Mouse (Mus musculus) hindbrain, embryonic 14.5 days (tissue): Measurements from ENCODE around the gene Slc12a9. TPM values are rescaled to one million over a fixed set of nuclear protein-coding genes. Genes with fewer than 3 reads are reported as not detected.
A peak's percentile ranks its signal among the peaks of the same experiment; 100 is the strongest.

ENCODE experiments used
- ATAC-seq: fragments of 200-750 bp; cut with Nextera tagmentation; 2 replicates; pipeline ENCODE4 v1.8.0; 2017; ENCODE audit warnings: moderate number of reproducible peaks, mild to moderate bottlenecking, moderate TSS enrichment, moderate library complexity; ENCODE audit not compliant: low FRiP score
- DNase-seq: peaks from one replicate; pipeline ENCODE4 v3.0.0-alpha.2; 2015; ENCODE audit warnings: low spot score
- H3K27ac ChIP-seq: fragments of 300-500 bp; sonication (generic); 2 replicates; pipeline ENCODE4 v1.5.1; 2014; ENCODE audit warnings: mild to moderate bottlenecking, moderate library complexity
- H3K27me3 ChIP-seq: fragments of 300-500 bp; sonication (generic); 2 replicates; pipeline ENCODE4 v1.6.1; 2014; ENCODE audit warnings: mild to moderate bottlenecking, low read length, mixed read lengths; ENCODE audit not compliant: control insufficient read depth, insufficient read depth
- H3K36me3 ChIP-seq: fragments of 300-500 bp; sonication (generic); replicated peaks from 2 replicates; pipeline ENCODE4 v1.6.1; 2014; ENCODE audit not compliant: control insufficient read depth, insufficient read depth
- H3K4me1 ChIP-seq: fragments of 300-500 bp; sonication (generic); replicated peaks from 2 replicates; pipeline ENCODE4 v1.6.1; 2014; ENCODE audit warnings: antibody characterized with exemption, low read length, mixed read lengths; ENCODE audit not compliant: control insufficient read depth, insufficient read depth
- H3K4me2 ChIP-seq: fragments of 300-500 bp; sonication (generic); replicated peaks from 2 replicates; pipeline ENCODE4 v1.6.1; 2014; ENCODE audit warnings: mild to moderate bottlenecking, moderate library complexity
- H3K4me3 ChIP-seq: fragments of 300-500 bp; sonication (generic); replicated peaks from 2 replicates; pipeline ENCODE4 v1.5.1; 2014; ENCODE audit warnings: mild to moderate bottlenecking, low read length
- H3K9ac ChIP-seq: fragments of 300-500 bp; sonication (generic); 2 replicates; pipeline ENCODE4 v1.6.1; 2014
- H3K9me3 ChIP-seq: fragments of 300-500 bp; sonication (generic); 2 replicates; pipeline ENCODE4 v1.6.1; 2016; ENCODE audit warnings: low read length; ENCODE audit not compliant: control insufficient read depth
- WGBS: fragments of 180-500 bp; shearing (Covaris S2); extraction: QIAGEN DNeasy Blood & Tissue Kit; methylation state at CpG from one replicate; pipeline ENCODE4 v1.1.7; 2014; 5-methylcytosine and 5-hydroxymethylcytosine counted together
- polyA plus RNA-seq: library from polyadenylated mRNA; unstranded; fragments of >200 nt; fragmentation: Nextera tagmentation; extraction: Ambion mirVana; gene quantifications from 2 replicates; pipeline ENCODE4 v1.2.1, GENCODE M21; 2014

Gene Slc12a9
- polyA plus RNA-seq, 1 experiment from 2014 or later = 17.6 TPM

- peak within 1 kb of the TSS; percentile 80 for H3K9ac ChIP-seq
- H3K4me2 ChIP-seq = peak within 1 kb of the TSS; percentile 94
- H3K4me1 ChIP-seq = peaks cover 21% of the 10 kb centered on the region
- ATAC-seq = peak; percentile 96
- peaks cover 45% of the 10 kb centered on the region for H3K36me3 ChIP-seq
- peak within 1 kb of the TSS; percentile 47 for H3K4me3 ChIP-seq
- peaks cover 29% of the 10 kb centered on the region for H3K27me3 ChIP-seq
- no peaks in the 10 kb centered on the region for H3K9me3 ChIP-seq
- DNase-seq = peak; percentile 97
- H3K27ac ChIP-seq = peak within 1 kb of the TSS; percentile 85
- WGBS = under 1% methylated on average over 52 of the region's 52 CpGs
These were observed 39.3 kb downstream of the Slc12a9 start, which contains the start of gene Ufsp1 for GRCm38 (mm10) chr5:137293839-137294743. Gene Ufsp1 (plus strand): TSS chr5:137294629.

GRCm38 (mm10) chr5:137293282-137293681 lies 40.1 kb downstream of the Slc12a9 start:
- DNase-seq = peak; percentile 49
- H3K9me3 ChIP-seq = no peaks in the 10 kb centered on the region
- H3K27me3 ChIP-seq = peaks cover 33% of the 10 kb centered on the region
- no peak for ATAC-seq
- peak overlapping the region; percentile 47 for H3K4me3 ChIP-seq
- peak overlapping the region; percentile 67 for H3K9ac ChIP-seq
- peaks cover 37% of the 10 kb centered on the region for H3K36me3 ChIP-seq
- H3K4me1 ChIP-seq = peaks cover 25% of the 10 kb centered on the region
- peak overlapping the region; percentile 94 for H3K4me2 ChIP-seq
- peak overlapping the region; percentile 84 for H3K27ac ChIP-seq
- under 1% methylated on average over 15 of the region's 15 CpGs for WGBS

- ATAC-seq (no peak), DNase-seq (no peak)
- Histone ChIP-seq H3K27me3 (peaks cover 38% of the 10 kb centered on the region), H3K4me1 (peaks cover 34% of the 10 kb centered on the region), H3K27ac (no peak overlapping the region), H3K36me3 (peaks cover 18% of the 10 kb centered on the region), H3K4me3 (no peak overlapping the region), H3K9me3 (no peaks in the 10 kb centered on the region), H3K9ac (no peak overlapping the region), H3K4me2 (no peak overlapping the region)
- 83% methylated on average over 15 of the region's 15 CpGs for WGBS
These were observed 41.9 kb downstream of the Slc12a9 start for GRCm38 (mm10) chr5:137291381-137291926.

GRCm38 (mm10) chr5:137290677-137291076 lies 42.7 kb downstream of the Slc12a9 start:
- no peak for DNase-seq
- Histone ChIP-seq H3K36me3 (peaks cover 11% of the 10 kb centered on the region), H3K4me3 (no peak overlapping the region), H3K4me1 (peaks cover 39% of the 10 kb centered on the region), H3K27me3 (peaks cover 38% of the 10 kb centered on the region), H3K4me2 (peak overlapping the region; percentile 97; the same call in 1 of the 2 replicates), H3K27ac (no peak overlapping the region), H3K9me3 (no peaks in the 10 kb centered on the region), H3K9ac (no peak overlapping the region; the same call in 1 of the 2 replicates)
- no peak for ATAC-seq
- WGBS = 26% methylated on average over 15 of the region's 15 CpGs

GRCm38 (mm10) chr5:137289591-137290365 lies 43.6 kb downstream of the Slc12a9 start:
- H3K4me2 ChIP-seq = peak overlapping the region; percentile 97
- DNase-seq = no peak
- peaks cover 34% of the 10 kb centered on the region for H3K4me1 ChIP-seq
- 58% methylated on average over 13 of the region's 13 CpGs for WGBS
- peaks cover 38% of the 10 kb centered on the region for H3K27me3 ChIP-seq
- H3K36me3 ChIP-seq = 0 out of 2 replicates have a peak, but pooled peaks cover 2% of the 10 kb centered on the region
- no peaks in the 10 kb centered on the region for H3K9me3 ChIP-seq
- peak overlapping the region; percentile 51 for H3K4me3 ChIP-seq
- peak overlapping the region; percentile 49; the same call in 1 of the 2 replicates for H3K9ac ChIP-seq
- no peak overlapping the region for H3K27ac ChIP-seq
- no peak for ATAC-seq

- Histone ChIP-seq H3K4me2 (peak overlapping the region; percentile 97), H3K9me3 (no peaks in the 10 kb centered on the region), H3K27ac (no peak overlapping the region), H3K36me3 (no peaks in the 10 kb centered on the region), H3K27me3 (peaks cover 38% of the 10 kb centered on the region), H3K4me1 (peaks cover 31% of the 10 kb centered on the region), H3K9ac (peak overlapping the region; percentile 49; the same call in 1 of the 2 replicates), H3K4me3 (peak overlapping the region; percentile 51)
- DNase-seq = peak; percentile 37
- no peak for ATAC-seq
- WGBS = 4% methylated on average over 25 of the region's 25 CpGs
These were observed 44.4 kb downstream of the Slc12a9 start for GRCm38 (mm10) chr5:137288999-137289470.

GRCm38 (mm10) chr5:137287953-137288743 lies 45.2 kb downstream of the Slc12a9 start:
- peak overlapping the region; percentile 68 for H3K9ac ChIP-seq
- H3K4me2 ChIP-seq = peak overlapping the region; percentile 97
- H3K4me3 ChIP-seq = peak overlapping the region; percentile 51
- H3K4me1 ChIP-seq = peaks cover 24% of the 10 kb centered on the region
- no peaks in the 10 kb centered on the region for H3K36me3 ChIP-seq
- DNase-seq (peak; percentile 37), ATAC-seq (no peak)
- H3K27ac ChIP-seq = peak overlapping the region; percentile 77
- no peaks in the 10 kb centered on the region for H3K9me3 ChIP-seq
- under 1% methylated on average over 54 of the region's 65 CpGs for WGBS
- H3K27me3 ChIP-seq = peaks cover 38% of the 10 kb centered on the region
